Mouse (Mus musculus) lung, embryonic 16.5 days (tissue): ENCODE data around the gene Spag6l. TPM values are rescaled to one million over a fixed set of nuclear protein-coding genes. Genes with fewer than 3 reads are reported as not detected.

Source experiments
- ATAC-seq: fragments of 200-750 bp; cut with Nextera tagmentation; 2 replicates; pipeline ENCODE4 v1.8.0; 2017; ENCODE audit warnings: low read depth, mild to moderate bottlenecking, moderate library complexity
- H3K27ac ChIP-seq: fragments of 300-500 bp; sonication (generic); 2 replicates; pipeline ENCODE4 v1.5.1; 2014; ENCODE audit warnings: mild to moderate bottlenecking, control low read depth, low read length
- H3K27me3 ChIP-seq: fragments of 300-500 bp; sonication (generic); 2 replicates; pipeline ENCODE4 v1.6.1; 2014; ENCODE audit warnings: low read depth, low read length, mixed read lengths; ENCODE audit not compliant: control insufficient read depth, insufficient read depth
- H3K36me3 ChIP-seq: fragments of 300-500 bp; sonication (generic); 2 replicates; pipeline ENCODE4 v1.6.1; 2014; ENCODE audit warnings: low read length; ENCODE audit not compliant: control insufficient read depth, insufficient read depth
- H3K4me1 ChIP-seq: fragments of 300-500 bp; sonication (generic); replicated peaks from 2 replicates; pipeline ENCODE4 v1.6.1; 2014; ENCODE audit warnings: low read length, mixed read lengths; ENCODE audit not compliant: control insufficient read depth, insufficient read depth
- H3K4me2 ChIP-seq: fragments of 300-500 bp; sonication (generic); 2 replicates; pipeline ENCODE4 v1.6.1; 2014; ENCODE audit warnings: low read depth, low read length, control low read depth
- H3K4me3 ChIP-seq: fragments of 300-500 bp; sonication (generic); 2 replicates; pipeline ENCODE4 v1.5.1; 2014; ENCODE audit warnings: mild to moderate bottlenecking, low read length, control low read depth
- H3K9ac ChIP-seq: fragments of 300-500 bp; sonication (generic); 2 replicates; pipeline ENCODE4 v1.6.1; 2014; ENCODE audit warnings: low read length, control low read depth
- H3K9me3 ChIP-seq: fragments of 300-500 bp; sonication (generic); 2 replicates; pipeline ENCODE4 v1.6.1; 2016; ENCODE audit warnings: low read length; ENCODE audit not compliant: control insufficient read depth
- WGBS: fragments of 180-500 bp; shearing (Covaris S2); extraction: QIAGEN DNeasy Blood & Tissue Kit; methylation state at CpG from one replicate; pipeline ENCODE4 v1.1.7; 2014; 5-methylcytosine and 5-hydroxymethylcytosine counted together
- polyA plus RNA-seq: library from polyadenylated mRNA; unstranded; fragments of >200 nt; fragmentation: Nextera tagmentation; extraction: Ambion mirVana; gene quantifications from 2 replicates; pipeline ENCODE4 v1.2.1, GENCODE M21; 2015

The Spag6l gene
- polyA plus RNA-seq, result 8.3 and 11.8 TPM in 2 replicates

DNA sequence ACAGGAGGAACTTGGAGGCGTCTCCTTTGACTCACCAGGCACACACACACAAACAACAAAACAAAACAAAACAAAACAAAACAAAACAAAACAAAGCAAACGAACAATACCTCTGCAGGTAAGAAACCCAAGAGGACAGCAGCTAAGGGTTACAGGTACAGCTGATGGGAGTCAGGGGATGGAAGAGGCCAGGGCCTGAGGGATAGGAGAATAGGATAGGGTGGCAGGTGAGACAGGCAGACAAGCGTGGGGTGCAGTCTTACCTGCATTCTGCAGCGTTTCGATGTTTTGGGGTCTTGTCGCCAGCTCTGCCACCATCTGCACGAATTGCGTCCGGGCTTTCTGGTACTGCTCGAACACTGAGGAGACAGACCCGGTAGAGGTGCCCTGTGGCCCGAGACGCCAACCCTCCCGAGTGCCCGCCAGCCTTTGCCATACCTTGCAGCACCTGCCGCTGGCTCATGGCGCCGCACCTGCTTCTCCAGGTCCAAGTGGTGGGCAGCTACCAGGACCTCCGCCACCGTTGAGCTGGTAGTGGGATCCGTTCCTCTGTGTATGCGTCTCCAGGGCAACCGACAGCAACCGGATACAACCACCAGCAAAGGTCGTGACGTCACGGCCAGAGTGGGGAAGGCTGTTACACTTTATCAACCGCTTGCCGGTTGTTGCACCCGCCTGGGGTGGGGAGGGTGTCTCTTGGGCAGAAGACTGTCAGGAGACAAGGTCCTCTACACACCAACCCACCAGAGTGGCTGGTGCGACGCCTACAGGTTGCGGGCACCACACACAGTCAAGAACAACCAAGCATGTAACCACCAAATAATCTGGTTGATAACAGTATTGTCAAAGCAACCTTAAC lies at the start of gene Spag6l:
Spag6l (minus strand) TSS at position 700 of the 859 bp plus-strand sequence.
- peak within 1 kb of the TSS; percentile 45 for H3K4me3 ChIP-seq
- H3K9ac ChIP-seq, result peak within 1 kb of the TSS; percentile 44; the same call in 1 of the 2 replicates
- H3K27ac ChIP-seq, result no peak within 1 kb of the TSS
- H3K4me1 ChIP-seq, result no peaks in the 10 kb centered on the region
- H3K27me3 ChIP-seq, result no peaks in the 10 kb centered on the region
- no peaks in the 10 kb centered on the region for H3K36me3 ChIP-seq
- 7% methylated on average over 33 of the region's 33 CpGs for WGBS
- no peaks in the 10 kb centered on the region for H3K9me3 ChIP-seq
- peak; percentile 80 for ATAC-seq
- peak within 1 kb of the TSS; percentile 72 for H3K4me2 ChIP-seq

DNA sequence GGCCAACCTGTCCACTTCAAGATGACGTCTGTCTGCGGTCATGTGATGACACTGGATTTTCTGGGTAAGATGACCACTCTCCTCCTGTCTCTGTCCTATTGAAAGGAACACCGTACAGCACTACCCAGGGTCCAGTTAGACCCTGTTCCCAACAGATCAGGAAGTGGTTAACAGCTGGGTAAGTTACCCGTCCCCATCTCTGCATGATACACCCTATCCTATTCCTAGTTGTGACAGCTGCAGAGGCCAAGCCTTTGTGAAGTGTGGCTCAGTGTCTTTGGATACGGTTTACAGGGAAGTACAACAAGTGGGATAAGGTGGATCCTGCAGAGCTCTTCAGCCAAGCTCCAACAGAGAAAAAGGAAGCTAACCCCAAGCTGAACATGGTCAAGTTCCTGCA lies 49.8 kb upstream of the Spag6l start:
- Histone ChIP-seq H3K4me1 (no peaks in the 10 kb centered on the region), H3K9me3 (0 out of 2 replicates have a peak, but pooled peaks cover 4% of the 10 kb centered on the region), H3K9ac (no peak overlapping the region), H3K4me2 (no peak overlapping the region), H3K27me3 (no peaks in the 10 kb centered on the region), H3K4me3 (no peak overlapping the region), H3K27ac (no peak overlapping the region), H3K36me3 (peaks cover 57% of the 10 kb centered on the region)
- ATAC-seq, result no peak
- 87% methylated on average over 5 of the region's 5 CpGs for WGBS

DNA sequence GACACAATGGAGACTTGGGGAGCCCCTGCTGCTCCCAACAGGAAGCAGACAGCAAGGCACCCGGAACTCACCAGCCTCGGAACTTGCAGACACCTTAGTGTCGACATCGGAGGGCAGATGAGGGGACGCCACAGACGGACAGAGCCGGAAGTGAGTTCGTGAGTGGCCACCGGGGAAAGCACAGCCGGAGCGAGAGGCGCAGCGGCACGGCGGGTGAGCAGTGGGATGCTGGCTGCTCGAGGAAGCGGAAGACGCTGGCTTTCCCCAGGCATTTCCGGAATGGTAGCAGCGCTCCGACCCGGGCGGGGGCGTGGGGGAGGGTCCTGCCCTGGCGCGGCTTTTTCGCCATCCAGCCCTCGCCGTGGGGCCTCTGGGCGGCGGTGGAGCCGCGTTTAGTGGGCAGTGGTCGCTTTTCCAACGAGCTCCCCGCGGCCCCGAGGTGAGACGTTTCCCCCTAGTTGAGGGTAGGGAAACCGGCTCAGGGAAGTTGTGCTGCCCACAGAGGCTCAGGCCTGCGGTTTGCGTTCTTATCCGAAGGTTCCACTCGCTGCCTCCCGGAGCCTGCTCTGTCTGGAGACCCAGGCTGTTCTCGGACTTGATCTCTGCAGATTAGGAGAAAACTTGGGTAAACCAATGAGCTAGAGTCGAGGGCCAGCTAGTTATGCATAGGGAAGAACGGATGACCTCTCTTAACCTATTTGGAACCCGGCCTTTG lies 41.5 kb upstream of the Spag6l start, which contains the start of the genes Top3b and Vpreb1:
Top3b (plus strand) TSS at position 120 of the 715 bp plus-strand sequence.
Vpreb1 (minus strand) TSS at position 227 of the 715 bp plus-strand sequence.
- Histone ChIP-seq H3K4me2 (peak within 1 kb of the TSS; percentile 75), H3K27me3 (no peaks in the 10 kb centered on the region), H3K4me1 (peaks cover 7% of the 10 kb centered on the region), H3K9me3 (no peaks in the 10 kb centered on the region), H3K9ac (peak within 1 kb of the TSS; percentile 93), H3K4me3 (peak within 1 kb of the TSS; percentile 85), H3K27ac (peak within 1 kb of the TSS; percentile 98), H3K36me3 (peaks cover 2% of the 10 kb centered on the region)
- ATAC-seq, result peak; percentile 98
- under 1% methylated on average over 45 of the region's 49 CpGs for WGBS

DNA sequence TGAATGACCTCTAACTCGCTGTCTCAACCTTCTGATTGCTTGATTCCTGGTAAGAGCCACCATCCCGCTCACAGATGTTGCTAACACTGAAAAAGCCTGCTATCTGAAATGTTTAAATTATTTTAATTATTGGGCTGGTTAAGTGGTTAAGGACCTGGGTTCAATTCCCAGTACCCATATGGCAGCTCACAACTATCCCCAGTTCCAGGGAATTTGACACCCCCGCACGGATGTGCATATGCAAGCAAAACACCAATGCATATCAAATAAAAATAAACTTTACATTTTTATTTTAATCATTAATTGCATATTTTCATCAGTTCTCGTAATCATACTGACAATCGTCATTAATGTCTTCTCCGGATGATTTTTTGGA lies 41.0 kb upstream of the Spag6l start:
- Histone ChIP-seq H3K4me3 (peak overlapping the region; percentile 85), H3K9me3 (no peaks in the 10 kb centered on the region), H3K27me3 (no peaks in the 10 kb centered on the region), H3K4me2 (peak overlapping the region; percentile 75), H3K4me1 (peaks cover 7% of the 10 kb centered on the region), H3K9ac (peak overlapping the region; percentile 93), H3K36me3 (no peaks in the 10 kb centered on the region; the same call in 1 of the 2 replicates), H3K27ac (peak overlapping the region; percentile 98)
- WGBS, result 30% methylated on average over 7 of the region's 7 CpGs
- peak; percentile 19 for ATAC-seq

DNA sequence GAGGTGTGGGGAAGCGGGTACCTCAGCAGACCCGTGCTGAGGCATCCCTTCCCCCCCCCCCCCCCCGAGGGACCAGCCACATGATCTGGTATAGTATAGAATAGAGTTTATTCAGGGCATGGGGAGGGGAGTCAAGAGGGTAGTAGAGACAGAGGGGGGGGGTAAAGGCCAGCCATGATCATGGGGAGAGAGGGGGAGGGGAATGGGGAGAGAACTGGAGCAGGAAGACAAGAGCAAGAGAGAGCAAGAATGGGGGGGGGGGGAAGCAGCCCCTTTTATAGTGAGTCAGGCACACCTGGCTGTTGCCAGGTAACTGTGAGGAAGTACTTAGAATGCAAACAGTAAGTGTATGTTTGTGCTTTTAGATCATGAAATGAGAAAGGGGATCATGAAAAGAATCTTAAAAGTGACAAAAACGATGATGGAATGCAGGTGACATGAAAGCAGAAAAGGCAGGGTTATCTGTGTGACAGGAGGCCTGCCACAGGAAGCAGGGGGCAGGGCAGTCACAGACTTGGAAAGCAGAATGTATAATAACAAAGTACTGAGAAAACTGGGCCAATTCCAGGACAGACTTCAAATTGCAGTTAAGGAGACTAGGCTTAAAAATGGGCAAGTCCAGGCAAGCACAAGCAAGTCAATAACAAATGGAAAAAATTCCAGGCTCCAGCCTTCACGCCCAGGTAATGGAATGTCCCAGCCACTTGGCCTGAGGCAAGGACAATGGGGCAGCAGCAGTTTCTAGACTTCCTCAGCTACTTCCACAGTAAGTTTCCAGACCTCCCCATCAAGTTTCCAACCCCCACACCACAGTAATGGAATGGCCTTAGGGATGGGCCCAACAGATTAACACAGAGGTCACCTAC lies 36.7 kb upstream of the Spag6l start:
- Histone ChIP-seq H3K27me3 (no peaks in the 10 kb centered on the region), H3K9me3 (no peaks in the 10 kb centered on the region), H3K27ac (peak overlapping the region; percentile 71), H3K9ac (no peak overlapping the region), H3K4me1 (peaks cover 2% of the 10 kb centered on the region; the same call in 1 of the 2 replicates), H3K4me3 (no peak overlapping the region), H3K36me3 (no peaks in the 10 kb centered on the region), H3K4me2 (no peak overlapping the region)
- WGBS, result 39% methylated on average over 5 of the region's 5 CpGs
- no peak for ATAC-seq

DNA sequence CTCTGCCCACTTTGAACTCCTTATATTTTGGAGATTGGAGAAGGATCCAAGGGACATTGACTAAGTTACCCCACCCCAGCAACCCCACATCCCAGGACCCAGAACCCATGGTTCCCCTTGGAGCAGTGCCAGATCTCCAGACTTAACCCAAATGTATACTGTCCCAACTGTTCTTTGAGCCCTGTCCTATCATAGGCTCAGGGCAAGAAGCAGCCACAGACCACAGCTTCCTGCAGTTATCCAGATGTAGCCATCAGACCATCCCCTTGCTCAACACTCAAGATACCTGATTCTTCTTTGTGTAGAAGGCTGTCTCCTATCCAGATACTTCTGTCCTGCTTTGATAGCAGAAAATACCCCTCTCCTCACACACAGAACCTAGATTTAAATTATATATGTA lies 36.0 kb upstream of the Spag6l start:
- no peak overlapping the region for H3K27ac ChIP-seq
- H3K4me2 ChIP-seq, result no peak overlapping the region
- peaks cover 2% of the 10 kb centered on the region; the same call in 1 of the 2 replicates for H3K4me1 ChIP-seq
- H3K27me3 ChIP-seq, result no peaks in the 10 kb centered on the region
- no peaks in the 10 kb centered on the region for H3K36me3 ChIP-seq
- no peak overlapping the region for H3K4me3 ChIP-seq
- no peaks in the 10 kb centered on the region for H3K9me3 ChIP-seq
- no peak for ATAC-seq
- no peak overlapping the region for H3K9ac ChIP-seq

DNA sequence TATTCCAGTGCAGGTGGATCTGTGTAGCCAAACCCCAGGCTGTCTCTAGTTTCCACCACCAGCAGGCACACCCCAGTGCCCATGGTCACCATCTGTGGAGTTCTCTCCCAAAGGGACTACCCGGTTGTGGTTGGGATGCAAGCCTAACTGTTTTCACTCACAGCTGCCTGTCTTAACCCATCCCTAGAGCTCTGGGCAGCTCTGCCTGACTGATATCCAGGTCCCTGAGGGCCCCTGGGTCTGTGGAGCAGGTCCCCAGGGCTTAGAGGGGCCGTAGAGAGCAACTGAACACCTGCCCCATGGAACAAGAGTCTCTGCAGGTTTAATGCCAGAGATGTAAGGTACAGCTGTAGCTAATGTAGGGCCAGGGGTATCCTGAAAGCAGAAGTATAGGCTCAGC lies 34.7 kb upstream of the Spag6l start, which contains the start of gene Igll1:
Igll1 (minus strand) TSS at position 8 of the 400 bp plus-strand sequence.
- H3K9ac ChIP-seq, result no peak within 1 kb of the TSS
- ATAC-seq, result no peak
- WGBS, result 68% methylated on average over 2 of the region's 2 CpGs
- no peak within 1 kb of the TSS for H3K4me3 ChIP-seq
- 0 out of 2 replicates have a peak, but pooled peaks cover 2% of the 10 kb centered on the region for H3K4me1 ChIP-seq
- H3K27me3 ChIP-seq, result no peaks in the 10 kb centered on the region
- H3K4me2 ChIP-seq, result no peak within 1 kb of the TSS
- H3K27ac ChIP-seq, result no peak within 1 kb of the TSS
- H3K36me3 ChIP-seq, result no peaks in the 10 kb centered on the region
- no peaks in the 10 kb centered on the region for H3K9me3 ChIP-seq

DNA sequence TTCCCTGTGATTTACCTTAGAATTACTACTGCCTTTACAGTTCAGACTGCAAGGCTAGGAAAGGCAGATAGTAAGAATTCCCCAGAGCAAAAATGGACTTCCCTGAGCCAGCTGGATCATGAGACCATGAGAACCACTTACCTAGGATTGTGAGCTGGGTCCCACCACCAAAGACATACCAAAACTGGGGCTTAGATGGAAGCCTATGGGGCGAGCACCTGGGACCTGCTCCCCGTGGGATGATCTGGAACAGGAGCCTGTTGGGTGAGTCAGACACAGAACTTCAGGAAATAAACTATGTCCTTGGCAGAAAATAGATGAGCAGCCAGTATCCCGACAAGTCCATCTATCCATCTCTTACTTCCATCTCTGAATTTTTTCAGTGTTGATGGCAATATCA lies 33.0 kb upstream of the Spag6l start:
- Histone ChIP-seq H3K36me3 (no peaks in the 10 kb centered on the region), H3K9ac (no peak overlapping the region), H3K27ac (no peak overlapping the region), H3K9me3 (no peaks in the 10 kb centered on the region), H3K4me3 (no peak overlapping the region), H3K4me1 (0 out of 2 replicates have a peak, but pooled peaks cover 2% of the 10 kb centered on the region), H3K4me2 (no peak overlapping the region), H3K27me3 (no peaks in the 10 kb centered on the region)
- WGBS, result 58% methylated on average over 3 of the region's 3 CpGs
- no peak for ATAC-seq
